Mouse (Mus musculus) C2C12 (cell line): ENCODE results near the gene Pafah1b2.

Experiments used
- CEBPB ChIP-seq: IDR thresholded peaks from one replicate; pipeline ENCODE4 v1.6.1; 2011; ENCODE audit warnings: low read depth, mild to moderate bottlenecking, control low read depth, moderate library complexity
- CTCF ChIP-seq: IDR thresholded peaks from one replicate; pipeline ENCODE4 v1.5.1; 2011; ENCODE audit not compliant: control insufficient read depth, insufficient read depth, insufficient read length
- FOSL1 ChIP-seq: IDR thresholded peaks from one replicate; pipeline ENCODE4 v1.8.0; 2011; ENCODE audit warnings: mild to moderate bottlenecking, low read length; ENCODE audit not compliant: poor library complexity, insufficient read depth, severe bottlenecking
- MAX ChIP-seq: IDR thresholded peaks from one replicate; pipeline ENCODE4 v1.6.1; 2011; ENCODE audit warnings: mild to moderate bottlenecking, control low read depth
- MYOD1 ChIP-seq: IDR thresholded peaks from one replicate; pipeline ENCODE4 v1.6.1; 2011; ENCODE audit warnings: low read depth; ENCODE audit not compliant: control insufficient read depth, insufficient read length
- MYOG ChIP-seq: IDR thresholded peaks from one replicate; pipeline ENCODE4 v1.6.1; 2011; ENCODE audit not compliant: control insufficient read depth, insufficient read length; ENCODE audit errors: extremely low read depth
- USF1 ChIP-seq: IDR thresholded peaks from one replicate; pipeline ENCODE4 v1.6.1; 2011; ENCODE audit warnings: low read depth, mild to moderate bottlenecking, control low read depth, moderate library complexity

DNA sequence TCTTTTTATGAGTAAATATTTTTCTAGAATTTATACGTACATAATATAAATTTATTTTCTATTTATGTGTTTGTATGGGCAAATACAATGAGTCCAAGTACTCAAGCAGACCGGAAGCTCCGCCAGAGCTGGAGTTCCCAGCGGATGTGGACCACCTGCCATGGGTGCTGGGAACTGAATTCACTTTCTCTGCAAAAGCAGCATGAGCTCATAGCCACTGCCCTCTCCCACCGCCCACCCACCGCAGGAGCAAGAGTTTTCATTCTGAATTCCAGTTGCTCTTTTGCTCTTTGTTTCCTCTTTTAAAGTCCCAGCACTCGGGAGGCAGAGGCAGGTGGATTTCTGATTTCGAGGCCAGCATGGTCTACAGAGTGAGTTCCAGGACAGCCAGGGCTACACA is 31.1 kb upstream of the Pafah1b2 start:
- TF ChIP-seq CTCF = no peak
- TF ChIP-seq CEBPB = no peak
- TF ChIP-seq USF1 = no peak
- TF ChIP-seq MYOD1 = no peak
- TF ChIP-seq MYOG = no peak
- TF ChIP-seq MAX = no peak
- no peak for TF ChIP-seq FOSL1
